Mouse (Mus musculus) T-helper 1 cell (primary cell): ENCODE results near the gene Tinf2.

Source experiments
- in situ Hi-C: fragments of 300-600 bp; cut with MboI, MseI; formaldehyde crosslinking; loops from one replicate; pipeline ENCODE4 v1.15.1; 2025; ENCODE audit warnings: high pct_unique_total_duplicates

Tinf2 gene

DNA sequence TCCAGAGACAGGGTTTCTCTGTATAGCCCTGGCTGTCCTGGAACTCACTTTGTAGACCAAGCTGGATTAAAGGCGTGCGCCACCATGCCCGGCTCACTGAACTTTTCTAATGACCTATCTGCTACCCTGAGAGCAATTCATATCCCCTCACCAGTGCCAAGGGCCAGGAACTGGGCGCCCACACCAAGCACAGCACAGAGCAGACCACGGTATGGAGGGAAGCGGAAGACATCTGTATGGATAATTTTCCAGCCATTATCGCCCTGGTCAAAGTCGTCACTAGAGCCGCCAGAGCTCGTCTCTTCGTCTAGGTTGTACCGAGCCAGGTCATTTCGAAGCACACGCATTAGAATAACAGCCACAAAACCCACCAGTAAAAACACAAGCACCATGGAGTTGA lies 40.8 kb downstream of the Tinf2 start:
- in situ Hi-C loops: no loop called here

DNA sequence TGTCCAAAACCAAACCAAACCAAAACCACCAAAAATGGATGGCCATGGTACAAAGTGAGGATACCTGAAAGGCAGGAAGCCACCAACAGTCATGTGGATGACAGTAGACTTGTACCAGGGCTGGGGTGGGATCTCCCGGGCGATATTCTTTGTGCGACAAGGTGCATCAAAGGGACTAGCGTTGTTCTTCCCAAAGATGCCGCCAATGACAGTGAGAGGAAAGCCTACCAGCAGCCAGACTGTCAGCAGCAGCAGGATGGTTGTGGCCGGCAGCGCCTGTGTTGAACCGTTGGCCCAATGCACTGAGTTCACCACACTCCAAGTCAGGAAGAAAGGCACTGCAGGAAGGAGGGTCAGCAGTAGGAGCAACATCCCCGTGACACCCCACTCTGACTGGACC lies 43.8 kb downstream of the Tinf2 start, which contains the start of gene Gm49378:
Gene Gm49378 (minus strand): TSS at position 101 of the 400 bp plus-strand sequence.
- in situ Hi-C loops: no loop called here

DNA sequence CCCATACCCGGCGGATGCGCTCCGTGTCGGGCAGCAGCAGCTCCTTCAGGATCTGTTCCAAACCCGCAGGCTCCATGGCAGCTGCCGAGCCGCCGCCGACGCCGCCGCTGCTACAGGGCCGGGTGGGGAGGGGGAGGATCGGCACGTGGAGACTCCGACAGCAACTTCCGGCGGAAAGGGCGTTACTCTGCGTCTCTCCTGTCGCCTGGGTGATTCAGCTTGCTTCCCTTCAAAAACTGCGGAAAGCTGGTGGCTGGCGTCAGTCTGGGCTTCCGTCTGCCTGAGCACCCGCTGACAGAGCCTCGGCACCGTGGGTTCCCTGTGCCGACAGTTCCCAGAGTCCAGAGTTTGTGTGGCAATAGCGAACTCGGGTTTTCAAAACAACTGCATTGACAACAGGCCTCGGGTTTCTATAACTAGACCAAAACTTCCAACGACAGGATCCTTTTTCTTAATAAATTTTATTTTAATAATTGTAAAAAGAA lies 46.1 kb downstream of the Tinf2 start, which contains the start of gene Ipo4:
Gene Ipo4 (minus strand): TSS at position 435 of the 485 bp plus-strand sequence.
- in situ Hi-C loops: no loop called here

DNA sequence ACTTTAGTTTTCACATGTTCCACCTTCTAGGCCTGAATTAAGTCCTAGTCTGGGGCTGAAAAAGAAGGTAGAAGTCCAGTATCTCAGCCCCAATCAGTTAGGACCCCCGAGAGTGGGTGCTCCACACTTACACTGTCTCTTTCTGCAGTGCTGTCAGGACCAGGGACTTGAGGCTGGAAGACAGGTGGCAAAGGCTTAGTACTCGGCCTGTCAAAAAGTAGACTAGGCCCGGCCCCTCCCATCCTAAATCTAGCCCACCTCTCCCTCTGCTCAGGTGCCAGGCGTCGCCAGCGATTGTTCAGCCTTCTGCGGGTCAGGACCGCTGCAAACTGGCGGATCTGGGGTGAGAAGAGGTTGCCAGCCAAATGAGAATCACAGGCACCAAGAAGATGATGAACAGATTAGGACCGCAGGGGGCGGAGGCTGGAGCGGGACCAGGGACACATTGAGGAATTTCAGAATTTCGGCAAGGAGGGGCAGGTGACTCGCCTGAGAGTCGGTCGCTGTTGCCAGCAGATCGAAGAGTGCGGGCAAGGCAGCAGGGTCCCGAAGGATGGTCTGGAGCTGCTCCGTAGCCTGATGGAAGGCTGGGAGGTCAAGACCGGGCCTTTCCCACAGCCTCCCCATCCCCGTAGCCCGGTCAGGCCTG lies 46.6 kb downstream of the Tinf2 start:
- in situ Hi-C loops: no loop called here

DNA sequence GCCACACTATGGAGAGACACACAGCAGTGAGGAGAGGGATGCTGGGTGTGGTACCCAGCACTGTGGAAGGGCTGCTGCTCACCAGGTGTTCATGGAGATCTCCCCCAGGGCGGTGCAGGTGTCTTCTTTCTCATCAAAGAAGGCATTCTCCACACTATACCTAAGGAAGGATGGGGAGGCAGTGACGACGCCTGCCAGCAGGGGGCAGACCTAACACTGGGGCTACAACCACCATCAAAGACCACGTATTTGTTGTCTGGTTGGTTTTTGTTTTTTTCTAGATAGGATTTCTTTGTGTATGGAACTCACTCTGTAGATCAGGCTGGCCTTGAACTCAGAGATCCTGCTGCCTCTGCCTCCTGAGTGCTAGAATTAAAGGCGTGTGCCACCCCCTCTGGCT lies 52.3 kb downstream of the Tinf2 start:
- in situ Hi-C loops: no loop called here

DNA sequence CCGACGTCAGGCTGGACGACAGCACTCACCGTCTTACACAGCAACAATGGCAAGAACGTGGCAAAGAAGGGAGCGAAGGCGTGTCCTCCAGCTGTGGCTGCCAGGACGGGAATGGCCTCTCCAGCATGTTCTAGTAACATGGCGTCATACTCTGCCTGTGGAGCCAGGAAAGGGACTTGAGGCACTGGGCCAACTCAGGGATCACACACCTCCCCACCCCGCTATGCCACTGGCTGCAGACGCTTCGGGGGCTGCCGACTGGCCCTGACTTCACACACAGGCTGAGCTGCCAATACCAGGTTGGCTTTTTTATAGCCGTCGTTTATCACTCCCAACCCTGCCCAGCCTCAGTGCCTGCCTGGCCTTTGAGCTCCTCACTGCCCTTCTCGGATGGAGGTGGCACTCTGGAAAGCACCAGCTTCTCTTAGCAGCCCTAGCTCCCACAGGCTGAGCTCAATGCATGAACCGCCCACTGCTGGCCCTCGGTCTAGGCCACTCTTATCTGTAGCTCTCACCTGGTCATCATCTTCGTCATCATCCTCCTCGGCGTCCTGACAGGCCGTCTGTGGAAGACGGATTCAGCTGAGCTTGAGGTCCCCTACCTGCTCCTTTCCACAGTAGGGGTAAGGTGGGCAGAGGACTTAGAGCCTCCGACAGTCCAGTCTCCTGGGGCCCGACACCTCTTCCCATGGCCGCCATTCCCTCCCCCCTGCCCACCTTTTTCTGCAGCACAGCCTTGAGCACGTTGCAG lies 53.4 kb downstream of the Tinf2 start:
- in situ Hi-C loops: no loop called here
